Mouse (Mus musculus) limb, embryonic 13.5 days (tissue): ENCODE data around the gene Fam163a. TPM values are rescaled to one million over a fixed set of nuclear protein-coding genes. Genes with fewer than 3 reads are reported as not detected.

Source experiments
- ATAC-seq: fragments of 200-750 bp; cut with Nextera tagmentation; 2 replicates; pipeline ENCODE4 v1.8.0; 2017; ENCODE audit warnings: low read depth, moderate number of reproducible peaks, moderate TSS enrichment; ENCODE audit not compliant: low FRiP score
- H3K27ac ChIP-seq: fragments of 300-500 bp; sonication (generic); 2 replicates; pipeline ENCODE4 v1.5.1; 2015; ENCODE audit warnings: inconsistent platforms, mild to moderate bottlenecking, moderate library complexity
- H3K27me3 ChIP-seq: fragments of 300-500 bp; sonication (generic); 2 replicates; pipeline ENCODE4 v1.6.1; 2015; ENCODE audit warnings: mild to moderate bottlenecking, inconsistent platforms
- H3K36me3 ChIP-seq: fragments of 300-500 bp; sonication (generic); 2 replicates; pipeline ENCODE4 v1.6.1; 2015; ENCODE audit warnings: inconsistent platforms, mild to moderate bottlenecking, moderate library complexity
- H3K4me1 ChIP-seq: fragments of 300-500 bp; sonication (generic); 2 replicates; pipeline ENCODE4 v1.6.1; 2015; ENCODE audit warnings: inconsistent platforms
- H3K4me2 ChIP-seq: fragments of 300-500 bp; sonication (generic); replicated peaks from 2 replicates; pipeline ENCODE4 v1.6.1; 2015; ENCODE audit warnings: inconsistent platforms, mild to moderate bottlenecking, moderate library complexity
- H3K4me3 ChIP-seq: fragments of 300-500 bp; sonication (generic); 2 replicates; pipeline ENCODE4 v1.5.1; 2015; ENCODE audit warnings: moderate library complexity, mild to moderate bottlenecking, inconsistent platforms
- H3K9ac ChIP-seq: fragments of 300-500 bp; sonication (generic); 2 replicates; pipeline ENCODE4 v1.6.1; 2015; ENCODE audit warnings: mild to moderate bottlenecking, inconsistent platforms
- H3K9me3 ChIP-seq: fragments of 300-500 bp; sonication (generic); 2 replicates; pipeline ENCODE4 v1.6.1; 2016; ENCODE audit warnings: inconsistent platforms
- WGBS: fragments of 180-500 bp; shearing (Covaris S2); methylation state at CpG from one replicate; pipeline ENCODE4 v1.1.7; 2015; 5-methylcytosine and 5-hydroxymethylcytosine counted together
- polyA plus RNA-seq: library from polyadenylated mRNA; unstranded; fragments of >200 nt; fragmentation: Nextera tagmentation; extraction: Ambion mirVana; gene quantifications from 2 replicates; pipeline ENCODE4 v1.2.1, GENCODE M21; 2015

The Fam163a gene
- polyA plus RNA-seq, 1 experiment from 2014 or later: 2.6 TPM

DNA sequence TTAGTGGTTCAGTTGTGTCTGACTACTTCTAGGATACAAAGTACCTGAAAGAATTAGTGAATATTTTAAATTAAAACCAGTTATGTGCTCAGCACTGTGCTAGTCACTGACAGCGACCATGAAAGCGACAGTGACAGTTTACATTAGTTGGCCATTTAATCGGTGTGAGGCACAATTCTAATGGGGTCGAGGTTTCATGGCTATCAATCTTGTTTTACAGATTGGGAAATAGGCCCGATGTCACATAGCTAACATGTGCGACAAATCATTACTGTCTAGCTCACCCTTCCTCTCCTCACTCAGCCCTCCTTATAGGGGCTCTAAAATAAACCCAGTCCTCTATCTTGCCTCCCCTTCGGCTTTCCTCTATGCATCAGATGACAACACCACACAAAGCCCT lies 11.5 kb downstream of the Fam163a start:
- H3K27me3 ChIP-seq: no peaks in the 10 kb centered on the region
- no peak for ATAC-seq
- H3K27ac ChIP-seq: no peak overlapping the region
- no peak overlapping the region for H3K4me3 ChIP-seq
- H3K4me1 ChIP-seq: peaks cover 15% of the 10 kb centered on the region
- WGBS: 54% methylated on average over 7 of the region's 7 CpGs
- no peak overlapping the region for H3K4me2 ChIP-seq
- H3K36me3 ChIP-seq: no peaks in the 10 kb centered on the region
- no peak overlapping the region for H3K9ac ChIP-seq
- H3K9me3 ChIP-seq: no peaks in the 10 kb centered on the region

DNA sequence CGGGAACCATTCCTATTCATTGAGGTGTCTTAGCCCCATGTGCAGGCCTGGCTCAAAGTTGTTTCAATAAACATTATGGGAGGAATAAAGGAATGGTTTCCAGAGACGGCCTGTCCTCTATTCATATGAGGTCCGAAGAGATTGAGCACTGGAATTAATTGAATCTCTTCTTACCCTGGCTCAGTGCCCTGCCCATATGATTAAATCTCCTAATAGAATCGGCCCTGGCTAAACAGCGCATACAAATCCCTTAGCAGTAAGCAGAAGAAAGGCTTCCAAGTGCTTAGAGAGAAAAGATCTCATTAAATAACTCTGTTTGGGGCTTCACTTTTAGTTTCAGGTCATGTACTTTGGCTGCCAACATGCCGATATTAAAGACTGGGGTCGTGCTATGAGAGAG lies 12.0 kb downstream of the Fam163a start:
- ATAC-seq: peak; percentile 46; the same call in 1 of the 2 replicates

DNA sequence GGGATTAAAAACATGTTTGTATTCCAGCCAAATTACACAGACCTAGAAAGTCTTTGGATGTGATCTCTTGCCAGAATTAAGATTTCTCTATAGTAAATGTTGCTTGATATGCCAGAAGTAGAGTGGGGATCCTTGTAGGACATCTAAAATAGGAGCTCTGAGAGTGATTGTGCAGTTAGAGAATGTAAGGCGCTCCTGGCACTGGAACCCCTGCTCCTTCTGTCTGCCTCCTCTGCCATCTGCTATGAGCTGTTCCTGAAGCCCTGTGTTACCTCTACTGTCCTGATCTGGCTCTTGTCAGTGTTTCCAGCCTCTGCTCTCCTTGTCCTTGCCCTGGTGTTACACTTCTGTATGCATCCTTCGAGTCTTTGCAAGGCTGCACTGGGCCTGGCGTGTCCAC lies 18.2 kb downstream of the Fam163a start:
- peaks cover 5% of the 10 kb centered on the region; the same call in 1 of the 2 replicates for H3K9me3 ChIP-seq
- ATAC-seq: no peak
- 89% methylated on average over 3 of the region's 3 CpGs for WGBS

More for the DNA sequence above, 12.0 kb downstream of the Fam163a start:
- no peaks in the 10 kb centered on the region for H3K36me3 ChIP-seq
- H3K4me1 ChIP-seq: peaks cover 15% of the 10 kb centered on the region
- H3K4me3 ChIP-seq: no peak overlapping the region
- H3K9ac ChIP-seq: no peak overlapping the region
- H3K9me3 ChIP-seq: no peaks in the 10 kb centered on the region
- no peak overlapping the region for H3K27ac ChIP-seq
- no peak overlapping the region for H3K4me2 ChIP-seq
- WGBS: 58% methylated on average over 7 of the region's 7 CpGs
- no peaks in the 10 kb centered on the region for H3K27me3 ChIP-seq

GRCm38 (mm10) chr1:156184158-156184571 lies 20.7 kb downstream of the Fam163a start:
- 12% methylated on average over 11 of the region's 11 CpGs for WGBS
- peaks cover 33% of the 10 kb centered on the region for H3K4me1 ChIP-seq
- H3K9ac ChIP-seq: no peak overlapping the region
- no peaks in the 10 kb centered on the region for H3K27me3 ChIP-seq
- H3K36me3 ChIP-seq: no peaks in the 10 kb centered on the region
- ATAC-seq: no peak
- no peak overlapping the region for H3K27ac ChIP-seq
- peaks cover 5% of the 10 kb centered on the region; the same call in 1 of the 2 replicates for H3K9me3 ChIP-seq
- no peak overlapping the region; the same call in 1 of the 2 replicates for H3K4me2 ChIP-seq
- no peak overlapping the region for H3K4me3 ChIP-seq

More for the DNA sequence above, 18.2 kb downstream of the Fam163a start:
- Histone ChIP-seq H3K4me1 (peaks cover 36% of the 10 kb centered on the region), H3K27ac (no peak overlapping the region), H3K27me3 (no peaks in the 10 kb centered on the region), H3K9ac (no peak overlapping the region), H3K36me3 (no peaks in the 10 kb centered on the region), H3K4me2 (no peak overlapping the region), H3K4me3 (no peak overlapping the region)

DNA sequence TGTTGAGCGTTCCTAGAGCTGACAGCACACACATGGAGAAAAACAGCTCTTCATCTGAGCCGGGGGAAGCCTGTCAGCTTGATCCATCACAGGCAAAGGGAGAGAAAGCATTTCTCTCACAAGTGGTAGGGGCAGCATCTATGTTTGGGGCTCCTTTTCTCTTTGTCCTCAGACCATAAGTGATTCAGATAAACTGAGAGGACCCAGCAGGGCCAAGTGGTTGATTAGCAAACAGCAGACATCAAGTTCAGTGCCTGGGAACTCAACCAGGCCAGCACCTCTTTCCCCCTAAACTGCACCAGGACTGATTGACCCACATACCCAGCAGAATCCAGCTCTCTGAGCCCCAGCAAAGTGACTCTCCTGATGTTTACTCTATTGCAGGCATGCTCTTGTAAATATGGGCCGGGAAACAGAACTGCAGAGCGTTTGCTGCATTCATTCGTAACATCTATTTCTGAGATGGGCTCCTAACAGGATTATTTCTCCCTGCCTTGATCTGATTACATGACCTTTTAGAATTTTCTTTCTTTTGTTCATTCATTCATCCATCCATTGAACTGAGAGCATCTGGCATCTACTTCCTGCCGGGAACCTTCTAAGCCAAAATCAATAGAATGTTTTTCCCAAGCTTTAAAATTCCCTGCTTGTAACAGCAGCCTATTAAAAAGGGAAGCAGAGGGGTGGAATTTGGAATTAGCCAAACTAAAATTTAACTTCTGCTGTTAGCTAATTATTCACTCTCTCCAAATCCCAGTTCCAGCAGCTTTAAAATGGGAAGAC lies 21.5 kb downstream of the Fam163a start:
- no peak for ATAC-seq
- 47% methylated on average over 6 of the region's 6 CpGs for WGBS
- H3K27me3 ChIP-seq: no peaks in the 10 kb centered on the region

DNA sequence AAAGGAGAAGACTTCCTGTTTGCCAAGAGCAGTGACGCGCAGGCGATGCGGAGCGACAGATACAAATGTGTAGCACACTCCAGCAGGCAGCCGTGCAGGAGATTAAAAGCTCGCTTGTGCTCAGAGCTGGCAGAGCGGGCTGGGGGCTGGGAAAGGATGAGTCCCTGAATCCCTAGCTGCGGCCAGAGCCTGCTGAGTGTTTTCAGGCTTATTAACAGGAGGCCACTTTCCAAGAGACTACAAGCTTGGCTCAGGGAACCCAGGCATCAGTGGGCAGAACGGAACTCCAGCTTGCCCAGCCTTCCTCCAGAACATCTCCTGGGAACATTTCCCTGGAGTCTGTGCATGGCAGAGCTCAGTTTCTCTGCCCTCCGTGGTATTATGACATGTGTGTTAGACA lies 25.0 kb downstream of the Fam163a start:
- 32% methylated on average over 11 of the region's 11 CpGs for WGBS
- Histone ChIP-seq H3K9me3 (no peaks in the 10 kb centered on the region), H3K36me3 (no peaks in the 10 kb centered on the region), H3K4me1 (peaks cover 30% of the 10 kb centered on the region), H3K4me3 (no peak overlapping the region), H3K4me2 (no peak overlapping the region), H3K27ac (no peak overlapping the region), H3K27me3 (no peaks in the 10 kb centered on the region), H3K9ac (no peak overlapping the region; the same call in 1 of the 2 replicates)
- no peak for ATAC-seq

More for the DNA sequence above, 21.5 kb downstream of the Fam163a start:
- H3K9ac ChIP-seq: no peak overlapping the region; the same call in 1 of the 2 replicates
- no peak overlapping the region for H3K4me3 ChIP-seq
- H3K27ac ChIP-seq: peak overlapping the region; percentile 61; the same call in 1 of the 2 replicates
- H3K4me2 ChIP-seq: no peak overlapping the region
- H3K36me3 ChIP-seq: no peaks in the 10 kb centered on the region
- H3K4me1 ChIP-seq: peaks cover 33% of the 10 kb centered on the region
- peaks cover 5% of the 10 kb centered on the region; the same call in 1 of the 2 replicates for H3K9me3 ChIP-seq

DNA sequence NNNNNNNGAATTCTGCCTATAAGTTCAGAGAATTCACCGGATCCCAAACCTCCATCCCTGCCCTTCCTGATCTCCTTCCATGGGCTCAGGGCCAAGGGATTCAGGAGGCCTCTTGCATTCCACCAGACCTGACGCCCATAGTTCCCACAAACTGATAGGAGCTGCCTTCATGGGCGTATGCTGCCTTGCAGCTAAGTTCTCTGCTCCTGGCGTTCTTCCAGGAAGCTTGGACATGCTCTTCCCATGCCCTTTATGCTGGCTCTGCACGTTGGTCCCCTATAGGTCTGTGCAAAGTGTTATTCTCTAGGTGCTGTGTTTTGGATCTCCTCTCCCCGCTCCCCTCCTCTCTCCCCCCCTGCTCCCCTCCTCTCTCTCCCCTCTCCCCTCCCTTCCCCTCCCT lies 36.1 kb downstream of the Fam163a start:
- no peak overlapping the region for H3K4me2 ChIP-seq
- peaks cover 7% of the 10 kb centered on the region; the same call in 1 of the 2 replicates for H3K9me3 ChIP-seq
- no peak overlapping the region for H3K4me3 ChIP-seq
- no peak overlapping the region for H3K27ac ChIP-seq
- no peaks in the 10 kb centered on the region for H3K36me3 ChIP-seq
- no peaks in the 10 kb centered on the region for H3K27me3 ChIP-seq
- ATAC-seq: no peak
- 48% methylated on average over 6 of the region's 6 CpGs for WGBS
- no peaks in the 10 kb centered on the region for H3K4me1 ChIP-seq
- H3K9ac ChIP-seq: no peak overlapping the region

DNA sequence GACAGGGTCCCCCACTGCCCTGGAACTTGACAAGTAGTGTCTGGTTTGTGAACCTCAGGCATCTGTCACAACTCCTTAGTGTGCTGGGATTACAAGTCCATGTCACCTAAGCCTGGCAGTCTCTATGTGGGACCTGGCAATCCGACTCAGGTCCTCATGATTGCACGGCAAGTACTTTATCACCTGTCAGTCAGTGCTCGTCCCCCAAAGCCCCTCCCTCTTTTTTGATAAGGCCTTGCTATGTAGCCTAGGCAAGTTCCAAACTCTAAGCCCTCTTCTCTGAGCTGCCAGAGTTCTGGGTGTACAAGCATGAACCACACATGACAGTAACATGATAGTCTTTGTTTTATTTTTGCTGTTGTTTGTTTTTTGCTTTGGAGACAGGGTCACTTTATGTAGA lies 88.1 kb downstream of the Fam163a start:
- no peaks in the 10 kb centered on the region for H3K36me3 ChIP-seq
- 0 out of 2 replicates have a peak, but pooled peaks cover 7% of the 10 kb centered on the region for H3K4me1 ChIP-seq
- no peaks in the 10 kb centered on the region for H3K27me3 ChIP-seq
- WGBS: 50% methylated on average over 3 of the region's 3 CpGs
- H3K4me3 ChIP-seq: no peak overlapping the region
- no peak overlapping the region for H3K4me2 ChIP-seq
- H3K9me3 ChIP-seq: no peaks in the 10 kb centered on the region
- no peak overlapping the region for H3K9ac ChIP-seq
- no peak overlapping the region for H3K27ac ChIP-seq
- no peak for ATAC-seq

GRCm38 (mm10) chr1:156113884-156114499 lies 90.8 kb downstream of the Fam163a start:
- Histone ChIP-seq H3K27ac (no peak overlapping the region), H3K27me3 (peaks cover 6% of the 10 kb centered on the region; the same call in 1 of the 2 replicates), H3K4me1 (0 out of 2 replicates have a peak, but pooled peaks cover 7% of the 10 kb centered on the region), H3K9ac (no peak overlapping the region), H3K9me3 (no peaks in the 10 kb centered on the region), H3K4me3 (no peak overlapping the region), H3K4me2 (no peak overlapping the region), H3K36me3 (no peaks in the 10 kb centered on the region)
- no peak for ATAC-seq
- WGBS: 83% methylated on average over 8 of the region's 8 CpGs

- Histone ChIP-seq H3K4me3 (no peak overlapping the region), H3K9me3 (no peaks in the 10 kb centered on the region), H3K4me2 (no peak overlapping the region), H3K4me1 (peaks cover 13% of the 10 kb centered on the region; the same call in 1 of the 2 replicates), H3K27me3 (peaks cover 6% of the 10 kb centered on the region; the same call in 1 of the 2 replicates), H3K36me3 (no peaks in the 10 kb centered on the region), H3K9ac (no peak overlapping the region), H3K27ac (no peak overlapping the region)
- WGBS: 59% methylated on average over 7 of the region's 7 CpGs
- no peak for ATAC-seq
Observed at GRCm38 (mm10) chr1:156112142-156112541, 92.7 kb downstream of the Fam163a start.

GRCm38 (mm10) chr1:156111728-156112127 lies 93.1 kb downstream of the Fam163a start:
- H3K36me3 ChIP-seq: no peaks in the 10 kb centered on the region
- no peak overlapping the region for H3K4me3 ChIP-seq
- H3K27ac ChIP-seq: no peak overlapping the region
- peaks cover 13% of the 10 kb centered on the region; the same call in 1 of the 2 replicates for H3K4me1 ChIP-seq
- no peak overlapping the region for H3K4me2 ChIP-seq
- peaks cover 6% of the 10 kb centered on the region; the same call in 1 of the 2 replicates for H3K27me3 ChIP-seq
- H3K9ac ChIP-seq: no peak overlapping the region
- no peaks in the 10 kb centered on the region for H3K9me3 ChIP-seq
- ATAC-seq: no peak
- WGBS: 21% methylated on average over 12 of the region's 12 CpGs

DNA sequence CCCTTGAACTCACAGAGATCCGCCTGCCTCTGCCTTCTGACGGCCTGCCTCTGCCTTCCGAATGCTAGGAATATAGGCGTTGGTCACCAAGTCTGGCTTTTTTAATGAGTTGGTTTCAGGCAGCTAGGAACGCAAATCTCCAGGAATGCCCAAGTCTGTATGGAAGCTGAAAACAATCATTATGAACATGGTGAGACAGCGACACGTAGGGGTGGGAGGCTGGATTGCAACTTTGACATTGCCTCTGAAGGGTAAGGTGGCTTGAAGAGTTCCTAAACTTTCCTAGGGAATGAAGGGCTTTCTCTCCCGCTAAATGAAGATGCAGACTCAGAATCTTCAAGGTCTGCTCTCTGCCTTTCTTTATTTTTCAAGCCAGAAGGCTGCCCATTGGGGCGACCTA lies 93.7 kb downstream of the Fam163a start:
- H3K4me2 ChIP-seq: no peak overlapping the region
- no peak overlapping the region for H3K27ac ChIP-seq
- no peaks in the 10 kb centered on the region for H3K9me3 ChIP-seq
- H3K27me3 ChIP-seq: peaks cover 6% of the 10 kb centered on the region; the same call in 1 of the 2 replicates
- H3K9ac ChIP-seq: no peak overlapping the region
- H3K4me3 ChIP-seq: no peak overlapping the region
- ATAC-seq: no peak
- 72% methylated on average over 9 of the region's 9 CpGs for WGBS
- H3K36me3 ChIP-seq: no peaks in the 10 kb centered on the region
- peaks cover 13% of the 10 kb centered on the region; the same call in 1 of the 2 replicates for H3K4me1 ChIP-seq
